ENCODE assay signal across 8 mouse cellular contexts in the genomic region with DNA sequence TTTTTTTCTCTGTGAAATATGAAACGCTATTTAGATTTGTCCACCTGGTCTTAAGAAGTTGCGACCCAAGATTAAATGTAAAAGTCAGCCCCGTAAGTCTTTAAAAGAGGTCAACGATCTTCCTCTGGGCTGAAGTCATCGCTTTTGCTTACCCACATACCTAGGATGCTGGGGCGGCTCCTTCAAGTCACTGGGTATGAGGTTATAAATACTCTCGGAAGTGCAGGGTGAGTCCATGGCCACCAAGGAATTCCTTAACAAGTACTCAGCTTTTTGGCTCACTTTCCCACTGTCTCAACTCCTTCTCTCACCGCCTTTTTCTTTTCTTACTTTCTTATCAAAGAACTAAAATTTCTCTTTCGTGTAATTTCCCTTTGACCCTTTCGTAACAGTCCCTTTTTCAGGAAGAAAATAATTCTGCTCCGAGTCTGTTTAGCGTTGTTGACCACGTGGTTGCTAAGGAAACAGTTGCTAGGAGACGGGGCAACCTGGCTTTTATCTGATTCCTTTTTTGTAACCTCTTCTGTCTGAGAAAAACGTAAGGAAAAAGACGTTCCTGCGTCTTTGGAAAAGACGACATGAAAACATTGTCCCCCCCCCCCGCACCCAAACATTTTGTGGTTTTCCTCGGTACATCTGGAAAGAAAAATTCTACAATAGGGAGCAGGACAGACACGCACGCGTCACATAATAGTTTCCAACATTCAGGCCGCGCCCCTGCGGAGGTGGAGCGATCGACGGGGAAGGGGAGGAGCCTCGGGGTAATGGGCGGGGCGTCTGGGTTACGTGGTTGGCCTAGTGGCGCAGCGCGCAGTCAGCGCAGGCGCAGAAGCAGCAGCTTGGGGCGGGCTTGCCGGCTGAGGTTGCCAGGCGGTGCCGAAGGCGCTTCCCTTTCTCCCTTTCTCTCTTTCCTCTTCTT. TPM values are rescaled to one million over a fixed set of nuclear protein-coding genes. Genes with fewer than 3 reads are reported as not detected.
A peak's percentile ranks its signal among the peaks of the same experiment; 100 is the strongest.
DNase-seq lines count a peak whose midpoint lies in the region; ATAC-seq lines count a peak whose summit lies in the region.

A gene (minus strand): TSS at position 454 of the 919 bp plus-strand sequence.
A gene (plus strand): TSS at position 813 of the 919 bp plus-strand sequence.

- peak; percentile 92 for ATAC-seq in inflammation-experienced regulatory T-cells, adult 6 months
- ATAC-seq in megakaryocyte-erythroid progenitor cell, adult 5-6 weeks (replicated peaks; ENCODE audit: low FRiP score, low TSS enrichment, poor library complexity, severe bottlenecking) = peak; percentile 98

- intact Hi-C loops in gastrocnemius, postnatal 14 days (cut with DNase I; ENCODE audit: low total_unique reads) = loop anchor here (10.0 kb wide), 1 partner anchor 60 kb away; no protein-coding TSS in a partner anchor
- intact Hi-C loops in left cerebral cortex, postnatal 10 days (cut with DNase I) = loop anchor here (5.0 kb wide), 1 partner anchor 702 kb away; no protein-coding TSS in a partner anchor

- peak; percentile 99 to 100 for DNase-seq in adrenal gland, adult (ENCODE audit: inconsistent age in 2 of 2, low spot score in 1 of 2)
- peak; percentile 97 for DNase-seq in embryo, embryonic 10.5 days (ENCODE audit: low spot score)
- peak; percentile 97 for DNase-seq in gastrocnemius, postnatal 14 days
- peak; percentile 95 to 98 for DNase-seq in left cerebral cortex, postnatal 10 days (ENCODE audit: extremely low spot score in 1 of 2, low spot score in 2 of 2)
- DNase-seq in right cerebral cortex, postnatal 25 days = peak; percentile 98
- DNase-seq in urinary bladder, postnatal 4 days (ENCODE audit: low spot score in 2 of 2) = peak; percentile 97 to 99

RNA-seq across cellular contexts. Expression of the first gene that starts in this region (rescaled TPM):
- total RNA-seq in gastrocnemius, postnatal 14 days (2021) = 1 to 10 TPM; 3.8 to 3.9 TPM
- under 1 TPM in 2 of 3 experiments, not detected in 1; 0.66 to 0.74 TPM for polyA plus RNA-seq in inflammation-experienced regulatory T-cells, adult 6 months (2017; shearing (Covaris generic))
- total RNA-seq in left cerebral cortex, postnatal 10 days (2021) = 1 to 10 TPM; 3.8 to 5.5 TPM
- total RNA-seq in megakaryocyte-erythroid progenitor cell, adult 5-6 weeks (2014; fragmentation: Nextera tagmentation) = not detected in 2 replicates
- 0.72 TPM in 1 of 2 replicates, not detected in the other for total RNA-seq in megakaryocyte-erythroid progenitor cell, adult 5-6 weeks (2017)

RNA-seq across cellular contexts. Expression of the second gene that starts in this region (rescaled TPM):
- total RNA-seq in gastrocnemius, postnatal 14 days (2021) = 1 to 10 TPM; 2.3 to 3.5 TPM
- polyA plus RNA-seq in inflammation-experienced regulatory T-cells, adult 6 months (2017; shearing (Covaris generic)) = 1 to 10 TPM; 3.7 to 5.2 (median 4.6) TPM
- 10 to 100 TPM; 16.7 to 18.6 TPM for total RNA-seq in left cerebral cortex, postnatal 10 days (2021)
- 1.9 and 2.5 TPM in 2 replicates for total RNA-seq in megakaryocyte-erythroid progenitor cell, adult 5-6 weeks (2014; fragmentation: Nextera tagmentation)
- total RNA-seq in megakaryocyte-erythroid progenitor cell, adult 5-6 weeks (2017) = 2.0 and 3.5 TPM in 2 replicates

Comparison
In these comparisons a context has a peak if more than half of its experiments do, and no peak if none do; other contexts are left out.
1. Peak in every context shown above with its lines: DNase-seq and ATAC-seq.